Mouse (Mus musculus) lung, adult 2 months (tissue): Measurements from ENCODE around the gene Gbp7.

ENCODE experiments used
- CTCF ChIP-seq: fragments of 200-500 bp; IDR thresholded peaks from 2 replicates; pipeline ENCODE4 v1.5.1; 2011; ENCODE audit warnings: mild to moderate bottlenecking, low read length, control low read depth; ENCODE audit not compliant: insufficient read depth
- POLR2A ChIP-seq: fragments of 200-500 bp; IDR thresholded peaks from 2 replicates; pipeline ENCODE4 v1.6.1; 2011; ENCODE audit warnings: low read depth, mild to moderate bottlenecking, control low read depth, low read length, borderline replicate concordance; ENCODE audit errors: extremely low read depth

GRCm38 (mm10) chr3:142535667-142536066 lies 5.5 kb downstream of the Gbp7 start:
- TF ChIP-seq CTCF (no peak), POLR2A (no peak)
